Mouse (Mus musculus) left cerebral cortex, postnatal 14 days (tissue): ENCODE results near the gene Rnf216. TPM values are rescaled to one million over a fixed set of nuclear protein-coding genes. Genes with fewer than 3 reads are reported as not detected.
"Not testable (repeated sequence)": the region's sequence is repeated elsewhere in the genome, so short reads cannot be mapped to it uniquely, and the experiment has no call there.

Experiments
- DNase-seq, 2 experiments: peaks; one replicate each; pipeline ENCODE4 v3.0.0; 2021 to 2022; ENCODE audit warnings: low spot score in 2 of 2, mixed read lengths in 1 of 2
- intact Hi-C: fragments of 180-260 bp; cut with DNase I; formaldehyde crosslinking; loops from one replicate; pipeline ENCODE4 v1.15.1; 2025
- long read RNA-seq, 2 experiments: library from polyadenylated mRNA; stranded (forward); transcript quantifications; one replicate each; pipeline ENCODE4 v2.0.0; 2021
- total RNA-seq, 2 experiments: library from RNA; stranded (reverse); gene quantifications; 2 replicates each; pipeline ENCODE4 v1.2.3; 2021

The Rnf216 gene
- 10 to 100 TPM; 38.8 to 41.0 TPM for total RNA-seq
- long read RNA-seq, experiment 1, full-length matches to known transcripts, result 7 of 18 reads
- long read RNA-seq, experiment 1, partial matches to known transcripts, result 3 of 18 reads
- long read RNA-seq, experiment 1, other reads (novel, unspliced or antisense), result 8 of 18 reads
- long read RNA-seq, experiment 2, full-length matches to known transcripts, result 2 of 9 reads
- long read RNA-seq, experiment 2, partial matches to known transcripts, result 2 of 9 reads
- long read RNA-seq, experiment 2, other reads (novel, unspliced or antisense), result 5 of 9 reads

DNA sequence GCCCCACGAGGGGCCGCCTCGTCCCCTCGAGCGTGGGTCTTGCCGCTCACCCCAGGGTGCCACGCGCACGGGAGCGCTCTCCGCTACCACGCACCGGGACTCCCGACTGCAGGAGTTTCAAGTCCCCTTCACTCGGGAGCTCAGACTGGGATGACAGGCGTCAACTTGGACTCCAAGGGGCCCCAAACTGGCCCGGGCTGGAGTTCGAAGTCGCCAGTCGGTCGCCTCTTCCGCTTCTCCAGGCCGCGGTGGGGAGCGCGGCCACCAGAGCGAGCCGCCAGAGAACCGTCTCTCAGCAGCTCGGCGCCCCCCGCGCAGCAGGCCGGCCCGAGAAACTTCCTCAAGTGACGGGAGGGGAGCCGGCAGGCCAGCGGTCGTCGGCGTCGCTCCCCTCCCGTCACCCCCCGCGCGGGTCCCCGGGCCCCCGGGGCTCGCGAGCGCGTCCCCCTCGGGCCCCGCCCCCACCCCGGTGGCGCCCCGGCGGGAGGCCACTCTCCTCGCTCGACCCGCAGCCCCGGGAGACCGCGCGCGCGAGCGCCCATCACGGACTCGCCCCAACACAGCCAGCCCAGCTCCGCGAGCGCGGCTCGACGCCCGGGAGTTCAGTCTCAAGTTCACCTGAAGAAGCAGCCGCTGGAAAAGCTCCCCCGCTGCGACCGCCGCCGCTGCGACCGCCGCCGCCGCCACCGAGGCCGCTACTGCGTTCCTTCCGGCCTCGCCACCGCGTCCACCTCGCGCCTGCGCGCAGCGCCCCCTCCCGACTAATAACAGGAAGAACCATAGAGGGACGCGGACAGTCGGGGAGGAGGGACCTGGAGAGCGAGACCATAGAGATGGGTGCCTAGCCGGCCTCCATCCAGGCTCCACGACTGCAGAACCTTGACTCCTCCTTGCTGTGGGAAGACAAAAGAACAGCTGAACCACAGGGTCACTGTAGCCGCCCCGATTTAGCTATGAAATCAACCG, at the start of gene Rnf216:
TSS of gene Rnf216 (minus strand) at position 714 of the 966 bp plus-strand sequence.
- intact Hi-C loops, result no loop called here
- DNase-seq, result peak; percentile 97

DNA sequence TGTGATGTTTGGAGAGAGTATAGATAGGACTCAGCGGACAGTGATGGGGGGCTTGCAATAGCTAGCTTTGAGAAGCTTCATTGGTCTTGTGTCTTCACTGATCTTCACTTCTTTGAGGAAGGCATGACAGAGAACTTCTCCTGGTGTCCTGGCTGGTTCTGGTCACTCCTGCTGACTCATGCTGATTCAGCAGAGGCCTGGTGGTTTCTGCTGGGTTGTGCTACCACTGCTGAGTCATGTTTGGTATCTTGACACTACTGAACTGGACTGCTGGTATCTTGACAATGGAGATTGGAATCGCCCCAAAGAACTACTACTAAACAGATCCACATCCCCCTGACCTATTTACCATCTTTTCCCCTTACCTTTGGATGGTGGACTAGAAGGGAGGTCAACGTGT, 42.7 kb upstream of the Rnf216 start:
- intact Hi-C loops, result no loop called here
- no peak for DNase-seq

GRCm38 (mm10) chr5:143153756-143154155, 41.0 kb upstream of the Rnf216 start:
- intact Hi-C loops, result no loop called here
- no peak for DNase-seq

DNA sequence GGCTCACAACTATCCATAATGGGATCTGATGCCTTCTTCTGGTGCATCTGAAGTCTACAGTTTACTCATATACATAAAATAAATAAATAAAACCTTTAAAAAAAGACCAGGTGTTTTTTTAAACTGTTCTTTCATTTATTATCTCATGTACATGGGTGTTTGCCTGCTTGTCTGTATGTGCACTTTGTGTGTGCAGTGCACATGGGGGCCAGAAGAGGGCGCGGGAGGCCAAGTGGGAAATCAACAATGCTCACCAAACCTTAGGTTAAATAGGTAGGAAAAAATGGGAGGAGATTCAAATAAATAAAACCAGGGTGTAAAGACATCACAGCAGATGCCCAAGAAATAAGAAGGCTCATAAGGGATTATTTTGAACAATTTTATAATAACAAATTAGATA, 37.2 kb upstream of the Rnf216 start:
- intact Hi-C loops, result no loop called here
- no peak for DNase-seq

DNA sequence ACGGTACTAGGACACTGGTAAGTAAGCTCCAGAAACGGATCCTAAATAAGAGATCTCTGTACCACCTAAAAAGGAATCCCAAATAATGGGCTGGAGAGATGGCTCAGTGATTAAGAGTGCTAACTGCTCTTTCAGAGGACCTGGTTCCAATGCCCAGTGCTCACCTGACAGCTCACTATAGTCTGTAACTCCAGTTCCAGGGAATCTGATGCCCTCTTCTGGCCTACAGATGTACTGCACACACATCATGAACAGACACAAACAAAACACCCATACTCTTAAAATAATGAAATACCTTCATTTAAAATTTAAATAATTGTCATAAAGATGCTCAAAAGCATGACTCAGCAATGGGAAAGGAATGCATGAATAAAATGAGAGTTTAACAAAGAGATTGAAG, 36.7 kb upstream of the Rnf216 start:
- intact Hi-C loops, result no loop called here
- no peak for DNase-seq

DNA sequence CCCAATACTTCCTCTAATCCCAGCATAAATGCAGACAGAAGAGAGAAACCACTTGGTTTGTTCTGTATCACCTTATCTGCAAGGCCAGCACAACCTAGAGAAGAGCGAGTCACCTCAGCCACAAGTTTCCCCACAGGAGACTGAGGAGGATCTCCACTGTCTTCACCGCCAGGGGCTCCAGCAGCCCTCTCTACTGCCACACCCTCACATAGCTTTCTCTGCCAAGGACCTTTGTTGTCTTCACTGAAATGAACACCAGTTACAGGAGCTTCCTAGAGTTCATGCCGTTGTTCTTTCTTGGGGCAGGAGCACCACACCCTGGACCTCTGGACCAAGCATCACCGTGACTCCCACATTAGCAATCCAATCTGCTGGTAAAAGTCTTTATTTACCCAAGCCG, 35.9 kb upstream of the Rnf216 start:
- no peak for DNase-seq
- intact Hi-C loops, result no loop called here

DNA sequence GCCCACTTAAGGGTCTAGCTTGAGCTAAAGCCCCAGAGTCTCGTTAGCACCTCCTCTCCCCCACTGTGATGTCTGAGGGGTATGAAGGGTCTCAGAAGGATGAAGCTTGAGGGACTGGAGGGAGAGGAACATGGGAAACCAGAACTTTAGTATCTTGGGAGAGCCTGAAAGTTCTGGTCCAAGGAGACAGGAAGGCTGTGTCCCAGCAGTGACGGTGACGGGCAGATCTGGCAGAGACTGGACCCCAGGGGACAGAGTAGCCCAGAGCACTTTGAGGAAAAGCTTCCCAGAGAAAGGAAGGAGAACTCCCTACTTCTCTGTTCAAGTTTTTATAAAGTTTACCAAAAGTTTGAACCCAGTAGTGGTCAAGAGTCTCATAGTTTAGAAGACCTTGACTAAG, 34.7 kb upstream of the Rnf216 start, which contains the start of gene Olfr718-ps1:
TSS of gene Olfr718-ps1 (minus strand) at position 101 of the 400 bp plus-strand sequence.
- intact Hi-C loops, result no loop called here
- DNase-seq, result no peak

GRCm38 (mm10) chr5:143137580-143137979, 24.8 kb upstream of the Rnf216 start:
- DNase-seq, result no peak
- intact Hi-C loops, result no loop called here

GRCm38 (mm10) chr5:143135042-143135441, 22.2 kb upstream of the Rnf216 start:
- intact Hi-C loops, result no loop called here

DNA sequence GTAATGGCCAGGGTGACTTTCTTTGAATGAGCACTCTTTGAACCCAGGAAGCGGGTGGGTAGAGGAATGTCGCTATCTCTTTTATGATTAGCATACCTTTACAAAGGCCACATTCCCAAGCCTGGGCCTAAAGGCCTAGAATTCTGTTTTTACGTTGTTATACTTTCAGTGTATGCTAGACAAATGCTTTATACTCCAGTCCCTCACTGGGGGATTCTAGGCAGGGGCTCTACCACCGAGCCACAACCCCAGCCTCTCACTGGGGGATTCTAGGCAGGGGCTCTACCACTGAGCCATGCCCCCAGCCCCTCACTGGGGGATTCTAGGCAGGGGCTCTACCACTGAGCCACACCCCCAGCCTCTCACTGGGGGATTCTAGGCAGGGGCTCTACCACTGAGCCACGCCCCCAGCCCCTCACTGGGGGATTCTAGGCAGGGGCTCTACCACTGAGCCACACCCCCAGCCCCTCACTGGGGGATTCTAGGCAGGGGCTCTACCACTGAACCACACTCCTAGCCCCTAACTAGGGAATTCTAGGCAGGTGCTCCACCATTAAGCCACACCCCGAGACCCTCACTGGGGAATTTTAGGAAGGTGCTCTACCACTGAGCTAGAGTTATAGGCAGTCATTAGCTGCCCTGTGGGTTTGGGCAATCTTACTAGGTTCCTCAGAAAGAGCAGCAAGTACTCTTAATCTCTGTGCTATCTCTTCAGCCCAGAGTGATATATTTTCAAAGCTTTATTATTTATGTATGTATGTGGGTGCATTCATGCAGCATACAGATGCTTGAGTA, 21.6 kb upstream of the Rnf216 start:
- intact Hi-C loops, result not testable (repeated sequence)

More at GRCm38 (mm10) chr5:143135042-143135441, 22.2 kb upstream of the Rnf216 start:
- DNase-seq, result no peak

DNA sequence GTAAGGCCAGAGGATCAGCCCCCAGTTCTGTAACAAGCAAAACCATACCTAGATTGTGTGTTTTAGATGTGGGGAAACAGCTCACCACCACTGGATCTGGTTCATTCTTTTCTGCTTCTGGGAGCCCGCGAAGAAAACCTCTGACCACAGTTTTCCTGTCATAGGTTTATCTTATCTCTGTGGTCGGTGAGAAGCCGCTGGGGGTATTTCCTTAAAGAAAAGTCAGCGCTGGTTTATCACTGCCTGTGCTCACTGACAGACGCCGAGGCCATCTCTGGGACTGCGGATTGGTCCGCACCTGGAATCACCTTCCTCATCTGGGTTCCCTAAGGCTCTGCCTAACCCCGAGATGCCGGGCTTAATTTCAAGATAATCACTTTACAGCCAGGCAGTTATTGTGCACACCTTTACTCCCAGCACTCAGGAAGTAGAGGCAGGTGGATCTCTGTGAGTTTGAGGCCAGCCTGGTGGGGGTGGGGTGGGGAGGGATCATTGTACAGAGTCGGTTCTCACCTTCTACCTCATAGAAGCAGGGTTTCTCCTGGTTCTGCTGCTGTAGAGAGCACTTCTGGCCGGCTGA, 20.2 kb upstream of the Rnf216 start:
- DNase-seq, result no peak
- intact Hi-C loops, result no loop called here

More for the DNA sequence above, 21.6 kb upstream of the Rnf216 start:
- DNase-seq, result not testable (repeated sequence)

GRCm38 (mm10) chr5:143130342-143130741, 17.5 kb upstream of the Rnf216 start:
- no peak for DNase-seq
- intact Hi-C loops, result no loop called here

DNA sequence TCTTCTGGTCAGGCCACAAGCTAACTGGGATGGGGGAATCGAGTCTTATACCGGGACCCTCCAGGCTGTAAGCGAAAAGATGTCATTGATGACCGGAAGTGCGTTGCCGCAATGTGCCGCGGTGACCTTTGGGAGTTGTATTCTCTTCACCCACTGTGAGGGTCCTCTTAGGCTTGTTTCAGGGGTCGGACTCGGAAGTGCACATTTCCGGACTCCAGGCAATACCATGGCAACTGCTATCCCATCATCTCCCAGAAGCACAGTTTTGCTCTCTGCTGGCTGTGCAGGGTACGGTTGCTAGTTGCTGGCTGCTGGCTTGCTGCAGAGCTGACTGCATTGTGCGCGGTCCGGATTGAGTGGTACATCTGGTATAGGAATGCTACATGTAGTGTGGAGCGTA, 16.3 kb upstream of the Rnf216 start:
- DNase-seq, result no peak
- intact Hi-C loops, result no loop called here

- DNase-seq, result peak; percentile 18 to 42
Measured at GRCm38 (mm10) chr5:143127837-143128236, 15.0 kb upstream of the Rnf216 start.

DNA sequence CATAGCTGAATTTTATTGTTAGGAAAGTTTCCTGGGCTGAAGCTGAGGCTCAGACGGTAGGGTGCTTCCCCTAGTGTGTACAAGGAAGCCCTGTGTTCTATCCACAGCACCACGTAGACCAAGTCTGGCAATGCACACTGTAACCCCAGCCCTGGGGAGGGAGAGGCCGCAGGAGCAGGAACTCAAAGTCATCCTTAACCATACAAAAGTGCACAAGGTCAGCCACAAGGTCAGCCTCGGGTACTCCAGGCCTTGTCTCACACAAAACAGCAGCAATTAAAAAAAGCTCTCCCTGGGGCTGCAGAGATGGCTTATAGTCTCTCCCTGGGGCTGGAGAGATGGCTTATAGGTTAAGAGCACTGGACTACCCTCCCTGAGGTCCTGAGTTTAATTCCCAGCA, 14.1 kb upstream of the Rnf216 start:
- no peak for DNase-seq
- intact Hi-C loops, result no loop called here

More at GRCm38 (mm10) chr5:143127837-143128236, 15.0 kb upstream of the Rnf216 start:
- intact Hi-C loops, result no loop called here

DNA sequence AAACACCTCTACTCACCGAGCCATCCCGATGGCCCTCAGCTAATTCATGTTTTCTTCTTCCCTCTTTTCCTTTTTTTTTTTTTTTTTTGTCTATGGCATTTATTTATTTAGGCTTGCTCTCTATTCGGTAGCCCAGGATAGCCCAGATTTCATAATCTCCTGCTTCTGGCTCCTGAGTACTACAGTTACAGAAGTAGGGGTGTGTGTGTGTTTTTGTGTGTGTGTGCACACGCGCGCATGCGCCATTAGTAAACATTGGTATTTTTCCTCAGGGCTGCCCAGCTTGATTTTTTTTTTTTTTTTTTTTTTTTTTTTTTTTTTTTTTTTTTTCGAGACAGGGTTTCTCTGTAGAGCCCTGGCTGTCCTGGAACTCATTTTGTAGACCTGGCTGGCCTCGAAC, 13.3 kb upstream of the Rnf216 start:
- no peak for DNase-seq
- intact Hi-C loops, result no loop called here

GRCm38 (mm10) chr5:143125601-143126000, 12.8 kb upstream of the Rnf216 start:
- intact Hi-C loops, result no loop called here
- peak; percentile 63 to 77 for DNase-seq

DNA sequence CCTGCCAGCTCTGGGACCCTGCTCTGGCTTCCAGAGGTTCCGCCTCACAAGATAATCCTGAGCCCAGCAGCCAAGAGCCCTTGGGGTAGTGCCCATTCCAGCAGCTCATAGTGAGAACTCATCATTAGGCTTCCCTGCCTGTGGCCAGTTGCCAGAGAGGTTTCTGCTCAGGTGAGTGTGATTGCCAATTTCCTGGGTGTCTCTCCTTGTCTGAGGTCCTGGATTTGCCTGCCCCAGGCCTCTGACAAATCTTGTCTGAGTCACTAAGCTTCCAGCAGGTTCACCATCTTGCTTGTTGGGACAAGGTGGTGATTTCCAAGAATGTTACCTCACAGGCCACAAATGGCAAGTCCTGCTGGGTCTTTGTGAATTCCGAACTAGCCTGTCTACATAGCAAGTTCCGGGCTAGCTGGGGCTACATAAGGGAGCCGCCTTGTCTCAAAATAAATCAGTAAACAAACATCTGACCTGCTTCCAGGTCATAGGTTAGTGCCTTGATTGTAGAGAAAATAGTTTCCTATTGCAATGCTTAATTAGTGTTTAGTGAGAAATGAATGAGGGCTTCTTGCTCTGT, 12.1 kb upstream of the Rnf216 start:
- DNase-seq, result no peak
- intact Hi-C loops, result no loop called here

GRCm38 (mm10) chr5:143122673-143123072, 9.9 kb upstream of the Rnf216 start:
- intact Hi-C loops, result no loop called here
- no peak for DNase-seq
